Mouse (Mus musculus) heart, adult 2 months (tissue): ENCODE measurements at regions not wholly inside any gene's neighbourhood (a gene's known extent, or its start where the extent isn't known, plus 50 kb on each side); places are given as distances from the start of the nearest gene placed in this dataset.

Source experiments
- CTCF ChIP-seq: fragments of 200-600 bp; IDR thresholded peaks from 2 replicates; pipeline ENCODE4 v1.8.1; 2022; ENCODE audit warnings: antibody characterized with exemption, mild to moderate bottlenecking, moderate library complexity
- EP300 ChIP-seq: fragments of 200-500 bp; IDR thresholded peaks from 2 replicates; pipeline ENCODE4 v1.6.1; 2011; ENCODE audit warnings: low read depth, low read length, control low read depth; ENCODE audit not compliant: insufficient read depth
- POLR2A ChIP-seq: fragments of 200-500 bp; IDR thresholded peaks from 2 replicates; pipeline ENCODE4 v1.6.1; 2011; ENCODE audit warnings: mild to moderate bottlenecking, low read depth, low read length, control low read depth; ENCODE audit not compliant: insufficient read depth

DNA sequence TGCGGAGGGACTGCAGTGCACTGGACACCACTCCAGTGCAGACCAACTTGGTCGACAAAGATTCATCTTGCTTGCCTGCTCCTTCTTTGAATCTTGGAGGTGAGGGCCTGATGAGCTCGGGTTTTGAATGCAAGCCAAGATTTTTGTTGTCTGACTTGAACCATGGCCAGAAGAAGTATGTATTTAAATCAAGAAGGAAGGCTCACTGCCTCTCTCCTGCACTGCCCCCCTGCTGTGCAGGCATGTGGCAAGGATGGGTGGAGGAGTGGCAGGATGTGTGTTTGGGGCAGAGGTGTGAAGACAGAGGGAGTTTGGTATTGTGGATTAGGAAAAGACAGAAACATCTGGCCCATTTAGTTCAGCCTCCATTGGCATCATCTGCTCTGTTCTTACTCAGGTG, 179.1 kb downstream of the Opa1 start:
- no peak for TF ChIP-seq POLR2A
- no peak for TF ChIP-seq EP300
- no peak for TF ChIP-seq CTCF
